Mouse (Mus musculus) c-Kit-positive CD71-positive TER-119-negative erythroid progenitor cells, embryonic 14.5 days (primary cell): ENCODE results near the gene Dpf3.

ENCODE experiments used
- DNase-seq: peaks from one replicate; pipeline ENCODE4 v3.0.0-alpha.2; 2013; ENCODE audit warnings: low read depth

Gene Dpf3

DNA sequence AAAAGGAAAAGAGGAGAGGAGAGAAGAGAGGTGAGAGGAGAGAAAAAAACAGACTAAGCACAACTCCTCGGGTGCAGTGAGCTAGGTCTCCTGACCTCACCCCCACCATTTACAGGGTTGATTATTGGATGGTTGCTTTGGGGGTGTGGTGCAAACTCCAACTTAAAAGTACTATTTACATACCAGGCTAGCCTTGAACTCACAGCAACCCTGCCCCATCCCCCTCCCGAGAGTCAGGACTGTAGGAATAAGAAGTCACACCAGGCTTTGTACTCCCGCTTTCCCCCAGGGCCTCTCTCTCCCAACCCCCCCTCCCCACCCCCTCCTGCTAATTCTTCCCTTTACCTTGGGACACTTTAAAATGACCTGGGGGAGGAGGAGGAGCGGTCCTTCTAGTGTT lies 8.8 kb upstream of the Dpf3 start:
- DNase-seq: no peak

DNA sequence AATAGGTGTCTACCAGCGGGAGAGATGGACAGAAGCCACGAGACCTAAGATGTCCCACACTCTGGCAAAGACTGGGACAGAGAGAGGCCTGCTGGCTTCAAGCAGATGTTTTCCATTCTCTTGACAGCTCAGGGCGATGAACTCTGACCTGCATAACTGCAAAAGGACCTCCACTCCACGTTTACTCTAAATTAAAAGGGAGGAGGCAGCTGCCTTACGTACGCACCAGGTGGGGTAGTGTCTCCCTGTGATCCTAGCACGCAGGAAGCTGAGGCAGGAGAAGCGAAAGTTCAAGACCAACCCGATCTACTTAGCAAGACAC lies 8.4 kb upstream of the Dpf3 start:
- no peak for DNase-seq

DNA sequence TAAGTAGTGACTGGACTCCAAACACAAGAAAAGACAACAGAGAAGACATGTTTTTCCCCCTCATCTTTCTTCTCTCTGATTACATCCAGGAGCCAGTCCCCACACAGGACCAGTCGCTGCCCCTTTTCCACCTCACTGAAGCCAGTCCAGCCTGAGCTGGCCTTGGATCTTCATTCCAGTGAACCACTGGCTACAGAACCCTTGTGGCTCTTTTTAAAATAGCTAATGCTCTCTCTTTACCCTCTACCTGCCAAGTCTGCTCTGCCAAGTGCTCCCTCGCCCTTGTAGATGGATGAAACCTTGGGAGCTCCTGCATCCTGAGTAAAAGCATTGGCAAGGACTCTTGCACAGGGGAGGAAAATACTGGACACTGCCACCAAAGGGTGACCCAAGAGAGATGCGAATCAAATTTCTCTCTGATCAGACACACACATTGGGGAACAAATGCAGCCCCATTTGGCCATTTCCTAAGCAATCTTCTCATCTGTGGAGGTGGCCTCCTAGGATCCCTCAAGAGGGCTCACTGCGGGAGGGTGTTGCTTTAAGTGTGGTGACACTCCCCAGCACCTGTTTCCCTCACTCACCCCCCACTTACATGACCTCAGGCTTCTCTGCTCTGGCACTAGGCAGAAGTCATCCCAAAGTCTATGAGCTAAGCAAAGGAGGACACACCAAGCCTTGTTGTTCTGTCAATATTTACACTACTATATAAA lies 7.9 kb upstream of the Dpf3 start:
- DNase-seq: no peak

DNA sequence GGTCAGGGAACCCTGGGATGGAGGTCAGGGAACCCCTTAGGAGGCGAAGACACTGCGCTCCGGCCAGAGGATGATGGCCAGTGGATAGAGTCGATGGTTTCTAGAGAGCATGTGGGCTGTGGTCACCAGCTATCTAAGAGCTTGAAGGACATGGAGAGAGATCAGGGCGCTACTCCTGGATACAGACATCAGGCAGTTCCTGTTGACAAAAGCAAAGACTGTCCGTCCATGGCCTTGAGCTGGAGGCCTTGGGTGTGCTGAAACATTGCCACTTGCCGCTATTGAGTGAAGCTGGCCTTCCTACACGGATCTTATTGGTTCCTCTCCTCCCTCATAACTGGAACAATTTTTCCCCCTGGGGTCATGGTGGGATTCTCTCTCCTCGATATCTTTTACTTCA lies 6.7 kb upstream of the Dpf3 start:
- no peak for DNase-seq

DNA sequence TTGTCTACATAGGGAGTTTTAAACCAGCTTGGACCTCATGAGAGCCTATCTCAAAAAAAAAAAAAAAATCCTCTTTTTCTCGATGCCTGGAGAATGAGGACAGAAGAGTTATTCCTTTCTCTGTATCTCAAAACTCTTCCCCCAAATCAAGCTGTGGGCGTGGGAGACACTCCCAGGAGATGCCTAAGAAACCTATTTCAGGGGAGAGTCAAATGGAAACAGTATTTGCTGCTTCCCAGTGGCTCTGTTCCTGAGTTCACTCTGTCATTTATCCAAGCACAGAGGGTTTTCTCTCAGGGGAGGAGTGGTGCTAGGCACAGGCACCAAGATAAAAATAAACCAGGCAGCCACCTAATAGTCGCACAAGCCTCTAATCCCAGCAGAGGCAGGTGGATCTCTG lies 5.3 kb upstream of the Dpf3 start:
- no peak for DNase-seq

DNA sequence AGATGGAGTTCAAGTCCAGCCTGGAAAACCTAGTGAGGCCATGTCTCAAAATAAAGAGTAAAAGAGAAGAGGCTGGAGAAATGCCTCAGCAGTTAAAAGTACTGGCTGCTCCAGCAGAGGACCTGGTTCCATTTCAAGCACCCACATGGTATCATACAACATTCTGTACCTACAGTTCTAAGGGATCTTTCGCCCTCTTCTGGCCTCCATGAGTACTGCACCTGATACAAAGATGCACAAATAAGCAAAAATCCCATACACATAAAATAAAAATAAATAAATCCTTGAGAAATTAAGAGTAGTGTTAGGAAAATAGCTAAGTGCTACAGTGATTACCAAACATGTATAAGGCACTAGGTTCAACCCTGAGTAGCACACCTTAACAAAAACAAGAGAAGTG lies 4.1 kb upstream of the Dpf3 start:
- no peak for DNase-seq

DNA sequence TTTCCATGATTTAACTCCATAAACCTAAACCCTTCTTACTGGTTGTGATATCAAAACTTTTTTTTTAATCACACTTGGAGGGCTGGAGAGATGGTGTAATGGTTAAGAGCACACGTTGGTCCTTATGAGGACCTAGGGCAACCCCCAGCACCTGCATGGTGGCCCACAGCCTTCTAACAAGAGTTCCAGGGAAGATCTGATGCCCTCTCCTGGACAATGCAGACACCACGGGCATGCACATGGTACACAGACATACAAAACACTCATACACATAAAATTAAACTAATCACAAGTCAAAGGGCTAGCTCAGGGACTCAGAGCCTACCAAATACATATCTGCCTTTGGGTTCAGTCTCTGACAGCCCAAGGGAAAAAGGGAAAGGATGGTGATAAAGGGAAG lies 2.2 kb upstream of the Dpf3 start:
- DNase-seq: no peak

DNA sequence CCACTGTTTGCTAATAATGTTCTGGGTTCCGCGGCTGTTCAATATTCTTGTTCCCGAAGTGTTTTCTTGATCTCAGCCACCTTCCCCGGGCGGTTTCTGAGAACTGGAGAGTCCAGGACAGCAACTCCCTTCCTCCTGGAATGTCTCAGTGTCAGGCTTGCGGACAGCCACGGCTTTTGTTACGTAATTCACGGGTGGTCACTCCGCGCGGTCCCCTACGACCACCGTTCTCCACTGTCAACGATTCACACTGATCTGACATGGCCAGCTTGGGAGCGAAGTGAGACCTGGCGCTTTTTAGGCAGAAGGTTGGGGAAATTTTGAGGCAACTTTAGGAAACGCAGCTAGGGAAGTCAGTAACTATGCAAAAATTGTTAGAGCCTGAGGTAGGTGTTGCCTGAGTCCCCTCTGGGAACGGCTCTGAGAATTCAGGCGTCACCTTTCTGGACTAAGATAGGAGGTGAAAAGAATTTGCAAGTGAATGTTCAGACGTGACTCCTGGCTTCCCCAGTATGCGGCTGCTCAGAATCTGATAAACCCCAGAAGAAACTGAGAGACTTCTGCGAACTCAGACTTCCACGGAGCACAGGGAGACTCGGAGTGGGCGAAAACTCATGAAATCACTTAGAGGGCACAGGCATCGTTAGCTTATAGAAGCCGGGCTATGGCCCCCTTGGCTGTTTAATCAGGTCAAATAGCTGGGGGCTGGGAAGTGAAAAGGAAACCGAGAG lies 860 bp upstream of the Dpf3 start:
- peak; percentile 85 for DNase-seq

DNA sequence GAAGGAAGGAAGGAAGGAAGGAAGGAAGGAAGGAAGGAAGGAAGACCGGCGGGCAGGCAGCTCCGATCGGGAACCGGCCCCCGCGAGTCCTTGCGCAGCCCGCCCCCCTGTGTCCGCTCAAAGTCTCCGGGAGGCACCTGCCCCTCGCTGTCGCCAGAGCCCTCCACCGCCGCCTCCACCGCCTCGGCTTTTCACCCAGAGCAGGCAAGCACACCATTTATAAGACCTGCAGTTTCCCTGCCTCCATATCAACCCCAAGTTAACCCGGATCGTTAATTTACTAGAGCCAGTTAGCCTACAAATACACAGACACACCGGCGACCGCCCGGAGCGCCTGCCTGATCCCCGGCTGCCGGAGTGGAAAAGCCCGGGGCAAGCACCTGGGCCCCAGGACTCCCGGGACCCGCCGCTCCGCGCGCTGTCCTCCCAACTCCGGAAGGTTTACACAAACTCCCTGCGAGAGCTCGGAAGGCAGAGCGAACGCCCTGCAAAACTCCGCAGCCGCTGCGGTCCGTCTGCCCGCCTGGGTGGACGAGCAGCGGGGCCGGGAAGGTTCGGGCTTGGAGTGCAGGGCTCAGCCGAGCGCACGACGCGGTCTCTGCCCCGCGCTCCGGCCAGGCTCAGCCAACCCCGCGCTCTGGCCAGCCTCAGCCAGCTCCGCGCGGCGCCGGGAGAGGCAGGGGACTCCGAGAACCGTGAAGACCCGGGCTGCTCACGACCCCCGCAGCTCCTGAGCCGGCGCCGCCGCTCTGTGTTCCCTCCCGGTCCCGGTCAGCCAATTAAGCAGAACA lies 650 bp downstream of the Dpf3 start:
- DNase-seq: no peak

DNA sequence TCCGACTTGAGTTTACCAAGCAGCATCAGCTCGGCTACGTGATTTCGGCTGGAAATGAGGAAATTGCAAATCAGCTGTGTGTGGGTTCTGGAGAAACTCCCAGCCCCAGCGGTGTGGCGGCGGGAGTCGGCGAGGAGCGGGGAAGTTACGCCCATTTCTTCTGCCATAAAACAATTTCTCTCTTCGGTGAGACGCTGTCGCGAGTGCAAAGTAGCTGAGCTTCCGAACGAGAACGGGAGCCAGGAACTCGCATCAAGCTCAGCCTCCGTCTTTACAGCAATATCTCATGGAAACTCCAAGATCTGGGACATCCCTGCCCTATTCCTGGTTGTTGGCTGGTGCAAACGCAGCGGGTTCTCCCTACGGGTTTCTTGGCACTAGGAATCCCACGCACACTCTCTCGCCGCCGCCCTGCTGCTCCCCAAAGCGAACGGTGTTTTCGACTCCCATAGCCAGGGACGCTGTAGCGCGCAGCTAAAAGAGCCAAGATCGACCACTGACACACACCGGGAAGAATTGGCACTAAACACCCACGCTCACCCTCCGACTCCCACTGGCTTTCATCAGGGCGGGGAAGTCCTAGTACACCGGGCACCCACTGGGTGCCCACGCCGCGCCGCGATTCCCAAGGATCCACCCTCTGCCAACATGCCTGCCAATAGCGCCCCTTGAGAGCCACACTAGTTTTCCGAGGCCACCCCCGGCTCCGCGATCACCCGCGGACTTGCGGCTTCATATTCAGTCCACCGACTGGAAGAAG lies 1.4 kb downstream of the Dpf3 start:
- no peak for DNase-seq

DNA sequence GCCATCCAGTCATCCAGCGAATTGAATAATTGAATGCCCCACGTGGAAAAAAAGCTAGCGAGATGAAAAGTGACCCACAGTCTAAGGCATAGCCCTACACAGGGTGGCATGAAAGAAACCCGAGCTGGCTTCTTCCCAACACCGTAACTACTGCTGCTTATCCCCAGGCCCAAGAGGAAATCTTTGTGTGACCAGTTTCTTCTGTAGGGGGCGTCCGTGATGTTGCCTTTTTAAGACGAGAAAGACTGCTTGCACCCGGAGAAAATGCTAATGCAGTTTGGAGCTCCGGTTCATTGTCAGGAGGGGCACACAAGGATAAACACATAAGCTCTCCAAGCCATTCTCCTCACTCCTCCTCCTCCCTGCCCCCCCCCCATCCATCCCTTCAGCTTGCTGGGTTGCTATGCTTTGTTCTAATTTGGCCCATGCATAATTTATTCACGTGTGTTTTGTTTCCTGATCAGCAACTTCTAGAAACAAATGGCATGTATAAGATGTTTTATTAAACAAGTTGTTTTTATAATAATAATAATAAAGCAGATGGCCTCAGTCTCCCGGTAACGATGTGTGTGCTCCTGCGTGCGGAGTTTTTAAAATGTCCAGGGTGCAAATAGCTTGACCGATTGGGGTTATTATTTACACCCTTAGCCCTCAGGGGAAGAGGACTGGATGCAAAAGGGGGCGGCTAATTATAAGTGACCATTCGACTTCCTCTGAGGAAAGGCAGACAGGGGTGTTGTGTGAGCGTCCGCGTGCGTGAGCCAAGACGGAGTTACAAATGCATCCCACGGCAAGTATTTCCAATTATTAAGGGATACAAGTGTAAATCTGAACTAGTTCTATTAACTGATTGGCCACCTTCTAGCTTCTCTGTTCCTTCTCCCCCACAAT lies 2.4 kb downstream of the Dpf3 start:
- no peak for DNase-seq

DNA sequence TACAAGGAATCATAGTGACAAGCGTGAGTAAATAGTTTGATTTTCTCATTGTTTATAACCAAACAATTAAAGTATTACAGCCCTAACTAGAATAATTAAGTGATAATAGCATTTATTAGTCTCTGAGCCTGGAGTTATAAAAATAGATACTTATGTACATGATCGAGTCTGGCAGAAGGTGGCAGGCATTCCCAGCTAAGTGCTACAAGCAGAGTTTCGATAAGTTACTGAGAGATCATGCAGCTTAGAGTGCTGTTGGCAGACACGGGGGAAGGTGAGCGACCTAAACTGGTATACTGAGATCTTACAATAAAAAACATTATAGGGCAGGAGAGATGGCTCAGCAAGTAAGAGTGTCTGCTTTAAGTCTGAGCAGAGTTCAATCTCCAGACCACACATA lies 3.9 kb downstream of the Dpf3 start:
- no peak for DNase-seq

DNA sequence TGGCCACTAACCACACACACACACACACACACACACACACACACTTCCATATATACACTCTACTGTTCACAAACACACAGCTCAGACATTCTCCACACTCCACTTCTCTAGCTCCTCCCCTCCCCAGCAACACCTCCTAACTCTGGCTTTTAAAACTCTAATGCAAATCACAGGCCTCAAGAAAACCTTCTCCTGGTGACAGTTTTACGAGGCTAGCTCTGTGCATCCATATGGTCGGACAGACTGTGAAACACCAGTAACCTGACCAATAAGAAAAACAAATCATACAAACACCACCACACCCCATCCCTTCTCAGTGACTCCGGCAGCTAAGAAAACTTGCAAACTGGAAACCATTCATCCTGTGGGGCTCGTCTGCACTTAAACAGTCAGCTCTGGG lies 6.1 kb downstream of the Dpf3 start:
- DNase-seq: no peak

DNA sequence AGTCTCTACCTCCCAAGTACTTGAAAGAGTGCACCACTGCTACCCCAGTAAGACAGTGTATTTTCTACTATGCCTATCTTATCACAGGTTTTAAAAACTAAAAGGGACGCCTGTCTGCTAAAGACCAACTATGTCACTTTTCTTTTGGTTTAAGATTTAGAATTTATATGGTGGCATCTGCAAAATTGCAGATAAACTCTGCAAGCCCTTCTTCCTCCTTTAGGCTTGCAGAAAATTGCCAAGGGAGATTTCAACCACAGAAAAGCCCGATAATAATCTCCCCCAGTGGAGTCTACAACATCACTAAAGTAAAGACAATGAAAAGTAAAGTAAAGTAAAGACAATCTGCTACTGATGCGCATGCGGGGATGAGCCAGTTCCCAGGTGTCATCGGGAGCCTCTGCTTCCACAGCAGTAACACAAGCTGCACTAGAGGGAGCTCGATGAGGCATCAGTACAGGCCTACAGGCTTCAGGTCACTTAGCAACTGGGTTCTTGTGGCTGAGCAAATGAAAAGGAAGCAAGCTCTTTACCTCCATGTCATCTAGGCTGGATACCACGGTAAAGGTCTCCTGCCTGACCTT lies 7.6 kb downstream of the Dpf3 start:
- no peak for DNase-seq

DNA sequence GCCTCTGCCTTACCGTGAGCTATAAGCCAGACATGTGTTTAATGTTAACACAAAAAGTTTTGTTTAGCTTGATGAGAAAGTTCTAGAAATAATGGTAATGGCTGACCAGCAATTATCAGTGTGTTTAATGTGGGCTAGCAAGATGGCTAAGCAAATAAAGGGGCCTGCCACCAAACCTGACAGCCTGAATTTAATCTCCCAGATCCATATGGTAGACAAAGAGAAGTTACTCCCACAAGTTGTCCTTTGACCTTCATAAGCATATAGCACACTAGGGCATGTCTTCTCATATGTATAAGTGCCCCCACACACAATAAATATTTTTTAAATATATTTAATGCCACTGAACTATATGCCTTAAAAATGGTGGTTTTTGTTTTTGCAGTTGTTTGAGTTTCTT lies 8.4 kb downstream of the Dpf3 start:
- no peak for DNase-seq

DNA sequence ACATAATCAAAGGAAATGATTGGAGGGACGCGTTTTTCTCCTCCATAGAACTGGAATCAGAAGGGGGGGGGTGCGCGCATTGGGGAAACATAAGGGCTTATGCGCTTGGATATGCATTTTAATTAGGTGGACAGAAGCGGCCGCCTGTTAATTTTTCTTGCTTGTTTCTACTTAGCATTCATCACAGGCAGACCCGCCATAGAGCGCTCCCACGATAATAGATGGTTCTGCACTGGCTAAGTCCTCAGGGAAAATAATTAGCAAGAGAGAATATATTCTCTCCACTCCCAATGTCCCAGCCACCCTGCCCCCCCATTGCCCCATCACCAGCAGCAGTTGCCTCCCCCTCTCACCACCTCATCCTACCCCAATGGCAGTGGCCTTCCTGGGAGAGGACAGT lies 11.2 kb downstream of the Dpf3 start:
- no peak for DNase-seq

DNA sequence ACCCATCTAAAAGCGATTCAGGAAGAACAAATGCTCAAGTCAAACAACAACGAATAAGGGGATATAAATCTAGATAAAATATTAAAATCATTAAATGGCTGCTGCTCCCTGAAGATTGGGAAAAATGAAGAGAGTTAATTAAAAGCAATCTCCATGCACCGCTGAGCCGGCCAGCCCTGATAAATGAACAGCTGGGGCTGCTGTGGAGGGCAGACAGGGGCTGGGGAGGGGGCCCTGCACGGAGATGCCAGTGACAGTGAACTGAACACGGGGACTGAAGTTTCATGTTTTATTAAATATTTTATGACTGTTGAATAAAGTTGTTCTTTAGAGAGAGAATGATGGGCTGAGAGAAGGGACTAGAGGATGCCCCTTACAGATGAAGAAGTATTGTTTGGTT lies 12.1 kb downstream of the Dpf3 start:
- DNase-seq: no peak

DNA sequence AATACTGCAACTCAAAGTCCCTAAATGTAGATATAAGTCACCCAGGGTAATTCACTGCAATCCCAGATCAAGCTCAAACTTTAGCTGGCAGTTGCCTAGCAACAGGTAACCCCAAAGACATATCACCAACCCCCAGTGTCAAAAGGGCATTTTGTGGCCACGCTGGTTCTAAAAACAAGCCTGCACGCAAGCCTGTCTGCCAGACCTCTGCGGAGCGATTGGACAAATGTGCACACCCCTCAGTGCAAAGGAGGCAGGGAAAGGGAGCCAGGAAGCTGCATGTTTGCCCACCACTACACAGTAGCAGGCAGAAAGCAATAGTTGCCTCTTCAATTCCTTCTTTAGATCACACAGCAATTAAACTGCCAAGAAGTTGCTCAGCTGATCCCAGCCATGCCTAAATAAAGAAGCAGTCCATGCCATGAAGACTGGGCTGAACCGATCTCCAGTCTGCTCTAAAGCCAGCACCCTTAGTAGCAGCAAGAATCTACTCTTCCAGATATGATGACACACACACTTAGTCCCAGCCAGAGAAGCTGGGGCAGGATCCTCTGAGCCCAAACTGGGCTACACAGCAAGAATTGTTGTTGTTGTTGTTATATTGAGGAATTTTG lies 13.4 kb downstream of the Dpf3 start:
- DNase-seq: no peak

DNA sequence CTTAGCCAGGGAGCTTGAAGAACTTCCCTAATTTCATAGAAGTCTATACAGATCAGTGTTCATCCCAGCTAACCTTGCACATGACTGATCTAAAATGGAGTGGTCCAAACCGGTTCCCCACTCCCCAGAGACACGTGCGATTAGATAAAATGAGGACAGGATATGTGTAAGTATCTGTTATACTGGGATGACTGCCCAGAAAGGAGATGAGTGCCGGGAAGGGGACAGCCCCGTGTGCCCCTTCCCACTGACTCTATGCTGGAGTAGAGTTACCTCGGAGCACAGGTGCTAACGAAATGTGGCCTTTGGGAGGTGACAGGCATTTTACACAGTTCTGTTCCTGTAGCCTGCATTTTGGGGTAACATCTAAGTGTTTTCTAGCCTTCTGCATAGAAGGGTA lies 15.8 kb downstream of the Dpf3 start:
- DNase-seq: no peak

DNA sequence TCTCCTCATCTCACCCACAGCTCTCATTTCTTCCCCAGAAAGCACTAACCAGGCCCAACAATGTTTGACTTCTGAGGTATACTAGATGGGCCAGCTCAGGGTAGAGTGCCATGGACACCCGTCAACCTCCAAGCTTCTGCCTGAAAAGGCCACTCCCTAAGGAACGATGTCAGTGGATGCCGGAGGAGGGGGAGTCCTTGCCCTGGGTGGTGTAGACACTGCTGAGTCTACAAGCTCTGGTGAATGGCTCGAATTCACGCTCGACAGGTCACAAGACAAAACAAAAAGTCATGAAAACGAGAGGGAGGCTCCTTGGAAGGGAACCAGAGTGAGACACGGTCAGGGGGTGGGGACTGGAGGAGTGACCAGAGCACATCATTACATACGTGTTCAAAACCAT lies 17.4 kb downstream of the Dpf3 start:
- DNase-seq: no peak
